Comparison of ENCODE assay signal across 7 mouse cellular contexts in genomic region chr15:96936216-96936615, GRCm38 (mm10).
A peak's percentile ranks its signal among the peaks of the same experiment; 100 is the strongest.
DNase-seq lines count a peak whose midpoint lies in the region; ATAC-seq and TF ChIP-seq lines count a peak whose summit lies in the region.

No protein-coding gene starts in this region.

- peak; percentile 23; the same call in 1 of the 2 replicates for ATAC-seq in lung, embryonic 14.5 days (ENCODE audit: insufficient read depth)
- no peak for ATAC-seq in forebrain, postnatal 0 days
- ATAC-seq in limb, embryonic 12.5 days (ENCODE audit: insufficient number of reproducible peaks, insufficient read depth, low FRiP score, low TSS enrichment, low read depth) = no peak

- WGBS in lung, embryonic 14.5 days = 59% methylated on average over 5 of the region's 5 CpGs
- WGBS in forebrain, postnatal 0 days = 87% methylated on average over 5 of the region's 5 CpGs
- WGBS in limb, embryonic 12.5 days = 70% methylated on average over 5 of the region's 5 CpGs
- 74% methylated on average over 5 of the region's 5 CpGs for WGBS in olfactory bulb, adult 2 months

- no peak overlapping the region for H3K27ac ChIP-seq in lung, embryonic 14.5 days (ENCODE audit: low read depth)
- H3K27ac ChIP-seq in forebrain, postnatal 0 days (ENCODE audit: low read depth, low read length) = no peak overlapping the region
- no peak overlapping the region for H3K27ac ChIP-seq in limb, embryonic 12.5 days
- no peak overlapping the region for H3K27ac ChIP-seq in olfactory bulb, adult 2 months (ENCODE audit: insufficient read depth, low read depth, low read length)

- peak overlapping the region; percentile 54 for H3K4me2 ChIP-seq in lung, embryonic 14.5 days
- H3K4me2 ChIP-seq in forebrain, postnatal 0 days (ENCODE audit: low read depth) = peak overlapping the region; percentile 57
- H3K4me2 ChIP-seq in limb, embryonic 12.5 days = peak overlapping the region; percentile 51

- H3K4me3 ChIP-seq in lung, embryonic 14.5 days (ENCODE audit: low read depth, low read length) = peak overlapping the region; percentile 16; the same call in 1 of the 2 replicates
- no peak overlapping the region for H3K4me3 ChIP-seq in forebrain, postnatal 0 days (ENCODE audit: low read depth, low read length)
- 0 out of 2 replicates have a peak overlapping the region, but pooled peaks have one; percentile 19 for H3K4me3 ChIP-seq in limb, embryonic 12.5 days (replicated peaks)
- H3K4me3 ChIP-seq in olfactory bulb, adult 2 months (ENCODE audit: insufficient read depth, low read depth, low read length) = peak overlapping the region; percentile 35; the same call in 1 of the 2 replicates

- no peaks in the 10 kb centered on the region for H3K9me3 ChIP-seq in lung, embryonic 14.5 days (ENCODE audit: low read depth, low read length)
- H3K9me3 ChIP-seq in forebrain, postnatal 0 days (ENCODE audit: low read length) = no peaks in the 10 kb centered on the region
- H3K9me3 ChIP-seq in limb, embryonic 12.5 days = no peaks in the 10 kb centered on the region

- no peak for DNase-seq in lung, embryonic 14.5 days
- no peak for DNase-seq in lung, postnatal 36 days
- no peak for DNase-seq in forebrain, postnatal 0 days
- no peak for DNase-seq in MN1 (ENCODE audit: low spot score)
- no peak for DNase-seq in layer of hippocampus, adult 8-10 months (ENCODE audit: low spot score in 2 of 2)

- no peaks in the 10 kb centered on the region; the same call in 1 of the 2 replicates for H3K4me1 ChIP-seq in lung, embryonic 14.5 days (ENCODE audit: insufficient read depth)
- H3K4me1 ChIP-seq in forebrain, postnatal 0 days (ENCODE audit: insufficient read depth) = no peaks in the 10 kb centered on the region
- peaks cover 20% of the 10 kb centered on the region for H3K4me1 ChIP-seq in limb, embryonic 12.5 days (replicated peaks)
- H3K4me1 ChIP-seq in olfactory bulb, adult 2 months (ENCODE audit: control insufficient read depth, insufficient read depth, low read length) = peaks cover 3% of the 10 kb centered on the region; the same call in 1 of the 2 replicates

- H3K27me3 ChIP-seq in lung, embryonic 14.5 days (ENCODE audit: insufficient read depth, low read length) = no peaks in the 10 kb centered on the region
- no peaks in the 10 kb centered on the region for H3K27me3 ChIP-seq in forebrain, postnatal 0 days (ENCODE audit: insufficient read depth, low read length)
- H3K27me3 ChIP-seq in limb, embryonic 12.5 days = no peaks in the 10 kb centered on the region

- TF ChIP-seq POLR2A in olfactory bulb, adult 2 months (IDR thresholded peaks at IDR 0.05; ENCODE audit: insufficient read depth, low read depth, low read length) = no peak

- no peak overlapping the region for H3K9ac ChIP-seq in lung, embryonic 14.5 days
- H3K9ac ChIP-seq in forebrain, postnatal 0 days = peak overlapping the region; percentile 53
- H3K9ac ChIP-seq in limb, embryonic 12.5 days (replicated peaks) = peak overlapping the region; percentile 19; the same call in 1 of the 2 replicates

- no peak for TF ChIP-seq CTCF in lung, embryonic 14.5 days (IDR thresholded peaks at IDR 0.05; ENCODE audit: low read depth)
- TF ChIP-seq CTCF in forebrain, postnatal 0 days (IDR thresholded peaks at IDR 0.05; ENCODE audit: low read depth) = no peak
- TF ChIP-seq CTCF in olfactory bulb, adult 2 months (IDR thresholded peaks at IDR 0.05; ENCODE audit: insufficient read depth, low read depth, low read length) = no peak

- no peaks in the 10 kb centered on the region for H3K36me3 ChIP-seq in lung, embryonic 14.5 days (ENCODE audit: insufficient read depth)
- no peaks in the 10 kb centered on the region for H3K36me3 ChIP-seq in forebrain, postnatal 0 days (ENCODE audit: insufficient read depth)
- H3K36me3 ChIP-seq in limb, embryonic 12.5 days = no peaks in the 10 kb centered on the region
